Mouse (Mus musculus) lung, embryonic 16.5 days (tissue): ENCODE measurements at regions not wholly inside any gene's neighbourhood (a gene's known extent, or its start where the extent isn't known, plus 50 kb on each side); places are given as distances from the start of the nearest gene placed in this dataset.

Source experiments
- ATAC-seq: fragments of 200-750 bp; cut with Nextera tagmentation; 2 replicates; pipeline ENCODE4 v1.8.0; 2017; ENCODE audit warnings: low read depth, mild to moderate bottlenecking, moderate library complexity
- H3K27ac ChIP-seq: fragments of 300-500 bp; sonication (generic); 2 replicates; pipeline ENCODE4 v1.5.1; 2014; ENCODE audit warnings: mild to moderate bottlenecking, control low read depth, low read length
- H3K27me3 ChIP-seq: fragments of 300-500 bp; sonication (generic); 2 replicates; pipeline ENCODE4 v1.6.1; 2014; ENCODE audit warnings: low read depth, low read length, mixed read lengths; ENCODE audit not compliant: control insufficient read depth, insufficient read depth
- H3K36me3 ChIP-seq: fragments of 300-500 bp; sonication (generic); 2 replicates; pipeline ENCODE4 v1.6.1; 2014; ENCODE audit warnings: low read length; ENCODE audit not compliant: control insufficient read depth, insufficient read depth
- H3K4me1 ChIP-seq: fragments of 300-500 bp; sonication (generic); replicated peaks from 2 replicates; pipeline ENCODE4 v1.6.1; 2014; ENCODE audit warnings: low read length, mixed read lengths; ENCODE audit not compliant: control insufficient read depth, insufficient read depth
- H3K4me2 ChIP-seq: fragments of 300-500 bp; sonication (generic); 2 replicates; pipeline ENCODE4 v1.6.1; 2014; ENCODE audit warnings: low read depth, low read length, control low read depth
- H3K4me3 ChIP-seq: fragments of 300-500 bp; sonication (generic); 2 replicates; pipeline ENCODE4 v1.5.1; 2014; ENCODE audit warnings: mild to moderate bottlenecking, low read length, control low read depth
- H3K9ac ChIP-seq: fragments of 300-500 bp; sonication (generic); 2 replicates; pipeline ENCODE4 v1.6.1; 2014; ENCODE audit warnings: low read length, control low read depth
- H3K9me3 ChIP-seq: fragments of 300-500 bp; sonication (generic); 2 replicates; pipeline ENCODE4 v1.6.1; 2016; ENCODE audit warnings: low read length; ENCODE audit not compliant: control insufficient read depth
- WGBS: fragments of 180-500 bp; shearing (Covaris S2); extraction: QIAGEN DNeasy Blood & Tissue Kit; methylation state at CpG from one replicate; pipeline ENCODE4 v1.1.7; 2014; 5-methylcytosine and 5-hydroxymethylcytosine counted together

- Histone ChIP-seq H3K4me3 (no peak overlapping the region), H3K4me1 (peaks cover 11% of the 10 kb centered on the region), H3K9me3 (no peaks in the 10 kb centered on the region), H3K9ac (no peak overlapping the region), H3K4me2 (no peak overlapping the region), H3K27ac (no peak overlapping the region), H3K36me3 (no peaks in the 10 kb centered on the region), H3K27me3 (no peaks in the 10 kb centered on the region)
- no peak for ATAC-seq
- WGBS = 42% methylated on average over 2 of the region's 2 CpGs
Measured at GRCm38 (mm10) chr4:84127380-84127779, 547.7 kb downstream of the Bnc2 start.

GRCm38 (mm10) chr4:84130840-84131547 is 544.1 kb downstream of the Bnc2 start:
- peaks cover 10% of the 10 kb centered on the region for H3K4me1 ChIP-seq
- ATAC-seq = no peak
- H3K27me3 ChIP-seq = no peaks in the 10 kb centered on the region
- H3K4me2 ChIP-seq = no peak overlapping the region
- no peaks in the 10 kb centered on the region for H3K36me3 ChIP-seq
- no peaks in the 10 kb centered on the region for H3K9me3 ChIP-seq
- H3K27ac ChIP-seq = no peak overlapping the region
- H3K4me3 ChIP-seq = no peak overlapping the region
- WGBS = 38% methylated on average over 7 of the region's 7 CpGs
- H3K9ac ChIP-seq = no peak overlapping the region

GRCm38 (mm10) chr4:84135740-84136139 is 539.3 kb downstream of the Bnc2 start:
- Histone ChIP-seq H3K36me3 (no peaks in the 10 kb centered on the region), H3K27ac (no peak overlapping the region), H3K9ac (no peak overlapping the region), H3K4me3 (no peak overlapping the region), H3K4me1 (no peaks in the 10 kb centered on the region; the same call in 1 of the 2 replicates), H3K27me3 (no peaks in the 10 kb centered on the region), H3K9me3 (no peaks in the 10 kb centered on the region), H3K4me2 (no peak overlapping the region)
- WGBS = 82% methylated on average over 10 of the region's 10 CpGs
- ATAC-seq = no peak

- WGBS = 78% methylated on average over 14 of the region's 14 CpGs
- Histone ChIP-seq H3K36me3 (no peaks in the 10 kb centered on the region), H3K27ac (no peak overlapping the region), H3K4me3 (no peak overlapping the region), H3K4me2 (no peak overlapping the region), H3K9me3 (no peaks in the 10 kb centered on the region), H3K27me3 (no peaks in the 10 kb centered on the region), H3K4me1 (no peaks in the 10 kb centered on the region), H3K9ac (no peak overlapping the region)
- ATAC-seq = no peak
Measured at GRCm38 (mm10) chr4:84137171-84137919, 537.7 kb downstream of the Bnc2 start.

GRCm38 (mm10) chr4:84149149-84150050 is 525.7 kb downstream of the Bnc2 start:
- Histone ChIP-seq H3K9ac (no peak overlapping the region), H3K27ac (peak overlapping the region; percentile 12; the same call in 1 of the 2 replicates)
- ATAC-seq = peak; percentile 70

GRCm38 (mm10) chr4:84150698-84151097 is 524.4 kb downstream of the Bnc2 start:
- Histone ChIP-seq H3K9me3 (no peaks in the 10 kb centered on the region), H3K4me3 (no peak overlapping the region), H3K27me3 (no peaks in the 10 kb centered on the region), H3K27ac (no peak overlapping the region), H3K4me2 (no peak overlapping the region), H3K4me1 (peaks cover 23% of the 10 kb centered on the region), H3K9ac (no peak overlapping the region), H3K36me3 (no peaks in the 10 kb centered on the region)
- WGBS = 37% methylated on average over 3 of the region's 3 CpGs
- no peak for ATAC-seq

More at GRCm38 (mm10) chr4:84149149-84150050, 525.7 kb downstream of the Bnc2 start:
- H3K27me3 ChIP-seq = no peaks in the 10 kb centered on the region
- H3K4me2 ChIP-seq = peak overlapping the region; percentile 18; the same call in 1 of the 2 replicates
- no peaks in the 10 kb centered on the region for H3K9me3 ChIP-seq
- no peak overlapping the region for H3K4me3 ChIP-seq
- H3K36me3 ChIP-seq = no peaks in the 10 kb centered on the region
- peaks cover 23% of the 10 kb centered on the region for H3K4me1 ChIP-seq
- WGBS = 27% methylated on average over 13 of the region's 13 CpGs

GRCm38 (mm10) chr4:84151247-84151646 is 523.8 kb downstream of the Bnc2 start:
- ATAC-seq = no peak
- Histone ChIP-seq H3K27me3 (no peaks in the 10 kb centered on the region), H3K9ac (no peak overlapping the region), H3K4me1 (peaks cover 23% of the 10 kb centered on the region), H3K4me2 (no peak overlapping the region), H3K27ac (no peak overlapping the region), H3K4me3 (no peak overlapping the region), H3K9me3 (no peaks in the 10 kb centered on the region), H3K36me3 (no peaks in the 10 kb centered on the region)
- 62% methylated on average over 9 of the region's 9 CpGs for WGBS

- no peak overlapping the region for H3K9ac ChIP-seq
- H3K4me2 ChIP-seq = no peak overlapping the region
- no peak overlapping the region for H3K27ac ChIP-seq
- no peaks in the 10 kb centered on the region for H3K36me3 ChIP-seq
- H3K27me3 ChIP-seq = no peaks in the 10 kb centered on the region
- no peaks in the 10 kb centered on the region for H3K9me3 ChIP-seq
- peaks cover 23% of the 10 kb centered on the region for H3K4me1 ChIP-seq
- no peak overlapping the region for H3K4me3 ChIP-seq
- WGBS = 23% methylated on average over 6 of the region's 6 CpGs
- peak; percentile 26; the same call in 1 of the 2 replicates for ATAC-seq
Measured at GRCm38 (mm10) chr4:84151971-84152450, 523.1 kb downstream of the Bnc2 start.
